Mouse (Mus musculus): ENCODE data around the gene Tgm7.

DNA sequence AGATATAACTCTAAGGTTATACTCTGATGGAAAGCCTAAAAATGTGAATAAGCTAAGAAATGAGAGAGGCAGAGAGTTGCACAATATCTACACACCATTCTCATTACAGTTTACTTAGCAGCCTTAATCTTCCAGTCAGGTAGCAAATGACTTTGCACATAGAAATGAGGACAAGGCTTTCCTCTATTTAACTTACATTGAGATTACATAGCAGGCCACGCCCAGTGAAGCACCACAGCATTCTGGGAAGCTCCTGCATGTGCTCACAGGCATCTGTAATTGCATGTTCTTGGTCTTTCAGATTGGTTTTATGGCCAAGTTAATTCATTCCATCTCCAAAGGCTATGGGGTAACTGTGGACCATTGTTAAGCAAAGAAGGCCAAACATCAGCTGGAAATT is 23.2 kb upstream of the Tgm7 start:
- TF ChIP-seq POLR2A (IDR thresholded peaks at IDR 0.05; ENCODE audit: extremely low read depth, insufficient read depth, low read length) (no peak), CTCF (IDR thresholded peaks at IDR 0.05; ENCODE audit: low read depth, low read length) (no peak)

Measured in liver, adult 2 months (tissue).